Mouse (Mus musculus) midbrain, postnatal 0 days (tissue): ENCODE data around the gene Fam124b. TPM values are rescaled to one million over a fixed set of nuclear protein-coding genes. Genes with fewer than 3 reads are reported as not detected.
A peak's percentile ranks its signal among the peaks of the same experiment; 100 is the strongest.

ENCODE experiments used
- ATAC-seq: fragments of 200-750 bp; cut with Nextera tagmentation; 2 replicates; pipeline ENCODE4 v1.8.0; 2017; ENCODE audit warnings: moderate number of reproducible peaks, mild to moderate bottlenecking, moderate TSS enrichment, moderate library complexity; ENCODE audit not compliant: low FRiP score
- DNase-seq: peaks from one replicate; pipeline ENCODE4 v3.0.0-alpha.2; 2015; ENCODE audit warnings: low spot score
- H3K27ac ChIP-seq: fragments of 300-500 bp; sonication (generic); 2 replicates; pipeline ENCODE4 v1.5.1; 2014; ENCODE audit warnings: low read depth, mild to moderate bottlenecking, low read length, mixed read lengths
- H3K27me3 ChIP-seq: fragments of 300-500 bp; sonication (generic); 2 replicates; pipeline ENCODE4 v1.6.1; 2014; ENCODE audit warnings: low read length, control low read depth, mixed read lengths; ENCODE audit not compliant: insufficient read depth
- H3K36me3 ChIP-seq: fragments of 300-500 bp; sonication (generic); 2 replicates; pipeline ENCODE4 v1.6.1; 2014; ENCODE audit warnings: low read length, control low read depth, mixed read lengths; ENCODE audit not compliant: insufficient read depth
- H3K4me1 ChIP-seq: fragments of 300-500 bp; sonication (generic); 2 replicates; pipeline ENCODE4 v1.6.1; 2014; ENCODE audit warnings: mild to moderate bottlenecking, control low read depth, antibody characterized with exemption, low read length, mixed read lengths; ENCODE audit not compliant: insufficient read depth
- H3K4me2 ChIP-seq: fragments of 300-500 bp; sonication (generic); 2 replicates; pipeline ENCODE4 v1.6.1; 2014; ENCODE audit warnings: low read depth, mild to moderate bottlenecking, low read length, mixed read lengths; ENCODE audit not compliant: poor library complexity, severe bottlenecking
- H3K4me3 ChIP-seq: fragments of 300-500 bp; sonication (generic); 2 replicates; pipeline ENCODE4 v1.5.1; 2014; ENCODE audit warnings: low read depth, mild to moderate bottlenecking, low read length, moderate library complexity
- H3K9ac ChIP-seq: fragments of 300-500 bp; sonication (generic); replicated peaks from 2 replicates; pipeline ENCODE4 v1.6.1; 2014; ENCODE audit warnings: mild to moderate bottlenecking, low read length, moderate library complexity, mixed read lengths; ENCODE audit not compliant: poor library complexity, severe bottlenecking
- H3K9me3 ChIP-seq: fragments of 300-500 bp; sonication (generic); 2 replicates; pipeline ENCODE4 v1.6.1; 2016; ENCODE audit warnings: low read length, control low read depth
- CTCF ChIP-seq: IDR thresholded peaks from 2 replicates; pipeline ENCODE4 v1.5.1; 2016; ENCODE audit warnings: antibody characterized with exemption, mild to moderate bottlenecking
- WGBS: fragments of 180-500 bp; shearing (Covaris S2); extraction: QIAGEN DNeasy Blood & Tissue Kit; methylation state at CpG from one replicate; pipeline ENCODE4 v1.1.7; 2014; 5-methylcytosine and 5-hydroxymethylcytosine counted together
- polyA plus RNA-seq: library from polyadenylated mRNA; unstranded; fragments of >200 nt; fragmentation: Nextera tagmentation; extraction: Ambion mirVana; gene quantifications from 2 replicates; pipeline ENCODE4 v1.2.1, GENCODE M21; 2015
- total RNA-seq: library from RNA; depleted of rRNA; stranded (reverse); fragments of >200 nt; gene quantifications from 2 replicates; pipeline ENCODE4 v1.2.3, GENCODE M21; 2014

Gene Fam124b
- total and polyA plus RNA-seq, 2 experiments from 2014 or later = 0.42 to 1.0 TPM

DNA sequence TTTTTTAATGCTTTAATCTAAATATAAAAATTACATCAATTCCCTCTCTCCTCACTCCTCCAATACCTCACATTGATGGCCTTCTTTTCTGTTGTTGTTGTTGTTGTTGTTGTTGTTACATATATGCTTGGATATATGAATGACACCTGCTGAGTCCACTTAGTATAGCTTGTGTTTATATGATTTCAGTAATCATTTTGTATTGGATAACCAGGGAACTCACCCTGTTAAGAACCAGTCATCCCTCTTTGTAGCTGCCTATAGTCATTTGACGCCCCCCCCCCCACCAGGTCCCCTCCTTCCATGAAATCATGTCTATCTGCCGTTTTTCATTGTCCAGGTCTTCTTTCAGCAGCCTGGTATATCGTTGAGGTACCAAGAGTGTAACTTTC, 36.9 kb downstream of the Fam124b start:
- H3K9me3 ChIP-seq = no peaks in the 10 kb centered on the region
- H3K4me2 ChIP-seq = no peak overlapping the region
- TF ChIP-seq CTCF = no peak
- no peaks in the 10 kb centered on the region for H3K27me3 ChIP-seq
- DNase-seq (no peak), ATAC-seq (no peak)
- no peaks in the 10 kb centered on the region for H3K4me1 ChIP-seq
- H3K4me3 ChIP-seq = no peak overlapping the region
- H3K27ac ChIP-seq = no peak overlapping the region
- no peak overlapping the region for H3K9ac ChIP-seq
- no peaks in the 10 kb centered on the region for H3K36me3 ChIP-seq
- WGBS = 61% methylated on average over 3 of the region's 3 CpGs

DNA sequence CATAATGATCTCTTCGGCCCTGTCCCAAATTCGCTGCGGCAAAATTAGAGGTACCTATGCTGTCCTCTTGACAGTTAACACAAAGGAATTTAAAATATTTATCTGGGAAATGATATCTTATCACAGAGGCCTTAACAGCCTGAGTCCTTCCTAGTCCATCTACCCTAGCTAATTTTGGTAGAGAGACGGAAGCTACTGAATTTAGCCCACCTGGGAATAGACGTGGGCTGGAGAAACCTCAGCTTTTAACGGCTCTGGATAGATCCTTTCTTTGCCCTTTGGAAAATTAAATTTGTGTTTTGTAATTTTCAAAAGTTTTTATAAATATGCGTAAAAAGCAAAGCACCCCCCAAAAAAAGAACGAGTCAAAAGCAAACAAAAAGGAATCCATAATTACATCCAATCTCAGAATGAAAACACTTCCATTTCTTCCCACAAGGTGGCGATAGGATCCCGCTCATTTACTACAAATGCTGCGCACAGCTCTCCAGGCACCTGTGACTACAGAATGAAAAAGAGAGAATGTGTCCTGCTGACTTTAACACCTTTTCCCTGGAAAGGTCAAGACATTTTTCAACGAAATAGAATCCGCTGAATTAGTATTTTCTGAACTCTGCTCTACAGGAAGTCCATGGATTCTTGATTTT, 37.4 kb downstream of the Fam124b start:
- no peaks in the 10 kb centered on the region for H3K36me3 ChIP-seq
- peak; percentile 96 for TF ChIP-seq CTCF
- DNase-seq (peak; percentile 83), ATAC-seq (0 out of 2 replicates have a peak, but pooled peaks have one; percentile 52)
- no peaks in the 10 kb centered on the region for H3K9me3 ChIP-seq
- no peaks in the 10 kb centered on the region for H3K27me3 ChIP-seq
- WGBS = 41% methylated on average over 13 of the region's 13 CpGs
- no peaks in the 10 kb centered on the region for H3K4me1 ChIP-seq
- H3K4me3 ChIP-seq = no peak overlapping the region
- H3K4me2 ChIP-seq = no peak overlapping the region
- H3K9ac ChIP-seq = no peak overlapping the region
- H3K27ac ChIP-seq = no peak overlapping the region

GRCm38 (mm10) chr1:80180128-80180527, 38.1 kb downstream of the Fam124b start:
- Histone ChIP-seq H3K4me3 (no peak overlapping the region), H3K27ac (no peak overlapping the region), H3K27me3 (no peaks in the 10 kb centered on the region), H3K9ac (no peak overlapping the region), H3K9me3 (no peaks in the 10 kb centered on the region), H3K4me2 (no peak overlapping the region), H3K36me3 (no peaks in the 10 kb centered on the region), H3K4me1 (no peaks in the 10 kb centered on the region)
- ATAC-seq = no peak
- 68% methylated on average over 7 of the region's 7 CpGs for WGBS
- TF ChIP-seq CTCF = peak; percentile 77
- peak; percentile 63 for DNase-seq

DNA sequence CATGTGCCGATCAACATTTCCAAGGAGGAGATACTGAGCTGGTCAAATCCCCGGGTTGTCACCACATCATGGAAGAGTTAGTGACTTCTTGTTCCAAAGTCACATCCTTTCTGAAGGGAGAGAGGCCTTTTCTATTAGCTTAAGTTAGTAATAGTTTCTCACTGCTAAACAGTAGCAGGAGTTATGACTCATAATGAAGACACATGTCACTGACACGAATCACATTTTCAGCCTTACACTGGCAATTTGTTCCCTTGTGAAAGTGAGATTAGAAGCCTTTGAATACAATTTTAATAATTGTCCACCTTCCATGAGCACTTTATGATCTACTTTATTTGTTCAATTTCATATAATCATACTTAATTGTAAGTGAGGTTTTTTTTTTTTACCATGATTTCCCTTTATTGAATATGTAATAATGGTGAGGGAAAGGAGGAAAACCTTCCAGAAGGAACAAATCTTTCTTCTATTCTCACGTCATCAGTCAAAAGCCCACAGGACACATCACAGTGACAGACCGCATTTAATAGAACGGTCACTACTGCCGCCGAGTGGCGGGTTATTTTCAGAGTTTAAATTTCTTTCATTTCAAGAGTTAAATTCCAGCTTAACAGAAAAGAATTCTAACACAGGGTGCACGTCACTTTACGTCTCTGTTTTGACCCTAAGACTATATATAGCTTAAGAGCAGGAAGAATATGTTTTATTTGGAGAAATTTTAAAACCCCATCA, 40.5 kb downstream of the Fam124b start:
- 0 out of 2 replicates have a peak, but pooled peaks have one; percentile 21 for ATAC-seq

DNA sequence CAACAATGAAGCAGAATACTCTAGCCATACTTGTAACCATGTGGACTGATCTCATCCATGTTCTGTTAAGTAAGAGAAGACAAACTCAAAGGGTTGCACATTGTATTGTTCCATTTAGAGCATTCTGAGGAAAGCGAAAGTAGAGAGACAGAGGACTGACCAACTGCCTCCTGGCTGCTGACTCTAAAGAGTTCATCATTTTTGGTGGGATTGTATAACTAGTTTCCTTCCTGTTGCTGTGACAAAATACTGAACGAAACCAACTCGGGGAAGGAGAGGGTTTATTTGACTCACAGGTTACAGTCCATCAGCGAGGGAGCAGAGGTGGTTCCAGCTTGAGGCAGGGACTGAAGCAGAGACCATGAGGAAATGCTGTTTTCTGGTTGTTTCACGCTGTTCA, 50.6 kb downstream of the Fam124b start:
- DNase-seq = no peak
- H3K4me1 ChIP-seq = no peaks in the 10 kb centered on the region
- H3K36me3 ChIP-seq = no peaks in the 10 kb centered on the region
- H3K4me2 ChIP-seq = no peak overlapping the region
- no peaks in the 10 kb centered on the region for H3K9me3 ChIP-seq
- WGBS = 87% methylated on average over 5 of the region's 5 CpGs
- TF ChIP-seq CTCF = no peak
- no peak for ATAC-seq
- H3K27me3 ChIP-seq = no peaks in the 10 kb centered on the region
- H3K4me3 ChIP-seq = no peak overlapping the region
- no peak overlapping the region for H3K9ac ChIP-seq
- no peak overlapping the region for H3K27ac ChIP-seq

More for the DNA sequence above, 40.5 kb downstream of the Fam124b start:
- TF ChIP-seq CTCF = peak; percentile 74
- no peaks in the 10 kb centered on the region for H3K9me3 ChIP-seq
- H3K4me1 ChIP-seq = no peaks in the 10 kb centered on the region
- H3K4me2 ChIP-seq = no peak overlapping the region
- no peak overlapping the region for H3K4me3 ChIP-seq
- no peaks in the 10 kb centered on the region for H3K36me3 ChIP-seq
- H3K9ac ChIP-seq = no peak overlapping the region
- H3K27me3 ChIP-seq = no peaks in the 10 kb centered on the region
- peak; percentile 66 for DNase-seq
- H3K27ac ChIP-seq = no peak overlapping the region
- 56% methylated on average over 11 of the region's 11 CpGs for WGBS

DNA sequence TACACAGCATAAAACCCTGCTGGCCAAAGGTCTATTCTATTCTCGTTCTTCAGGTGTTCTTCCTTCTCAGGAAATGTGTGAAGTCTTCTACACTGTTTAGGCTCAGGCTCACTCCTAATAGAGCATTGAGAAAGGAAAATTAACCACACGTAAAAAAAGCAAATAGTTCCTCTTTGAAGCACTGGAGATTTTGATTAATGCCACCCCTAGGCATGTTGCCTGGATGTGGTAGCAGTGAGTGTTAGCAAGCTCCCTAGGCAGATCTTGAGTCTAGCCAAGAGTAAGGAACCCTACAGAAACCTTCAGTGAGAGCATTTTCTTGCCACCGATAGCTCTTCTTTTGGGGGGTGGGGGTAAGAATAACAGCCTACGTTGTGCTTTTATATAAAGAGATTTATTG, 51.7 kb downstream of the Fam124b start:
- 85% methylated on average over 4 of the region's 4 CpGs for WGBS

More for the DNA sequence above, 51.7 kb downstream of the Fam124b start:
- Histone ChIP-seq H3K27me3 (no peaks in the 10 kb centered on the region), H3K4me1 (no peaks in the 10 kb centered on the region), H3K36me3 (no peaks in the 10 kb centered on the region), H3K27ac (no peak overlapping the region), H3K4me3 (no peak overlapping the region), H3K9me3 (no peaks in the 10 kb centered on the region), H3K9ac (no peak overlapping the region), H3K4me2 (no peak overlapping the region)
- ATAC-seq = no peak
- TF ChIP-seq CTCF = no peak
- no peak for DNase-seq
